Mouse (Mus musculus) hindbrain, embryonic 13.5 days (tissue): ENCODE results near the gene Gpr35. TPM values are rescaled to one million over a fixed set of nuclear protein-coding genes. Genes with fewer than 3 reads are reported as not detected.
A peak's percentile ranks its signal among the peaks of the same experiment; 100 is the strongest.
"Not testable (repeated sequence)": the region's sequence is repeated elsewhere in the genome, so short reads cannot be mapped to it uniquely, and the experiment has no call there.

Experiments
- ATAC-seq: fragments of 200-750 bp; cut with Nextera tagmentation; 2 replicates; pipeline ENCODE4 v1.8.0; 2017; ENCODE audit warnings: moderate TSS enrichment; ENCODE audit not compliant: low FRiP score
- H3K27ac ChIP-seq: fragments of 300-500 bp; sonication (generic); 2 replicates; pipeline ENCODE4 v1.5.1; 2015; ENCODE audit warnings: inconsistent platforms, mild to moderate bottlenecking, moderate library complexity
- H3K27me3 ChIP-seq: fragments of 300-500 bp; sonication (generic); 2 replicates; pipeline ENCODE4 v1.6.1; 2015; ENCODE audit warnings: mild to moderate bottlenecking, inconsistent platforms
- H3K36me3 ChIP-seq: fragments of 300-500 bp; sonication (generic); 2 replicates; pipeline ENCODE4 v1.6.1; 2015; ENCODE audit warnings: mild to moderate bottlenecking, inconsistent platforms
- H3K4me1 ChIP-seq: fragments of 300-500 bp; sonication (generic); replicated peaks from 2 replicates; pipeline ENCODE4 v1.6.1; 2015; ENCODE audit warnings: inconsistent platforms
- H3K4me2 ChIP-seq: fragments of 300-500 bp; sonication (generic); 2 replicates; pipeline ENCODE4 v1.6.1; 2015; ENCODE audit warnings: inconsistent platforms, mild to moderate bottlenecking, moderate library complexity
- H3K4me3 ChIP-seq: fragments of 300-500 bp; sonication (generic); 2 replicates; pipeline ENCODE4 v1.5.1; 2015; ENCODE audit warnings: mild to moderate bottlenecking, inconsistent platforms
- H3K9ac ChIP-seq: fragments of 300-500 bp; sonication (generic); 2 replicates; pipeline ENCODE4 v1.6.1; 2015; ENCODE audit warnings: mild to moderate bottlenecking, inconsistent platforms
- H3K9me3 ChIP-seq: fragments of 300-500 bp; sonication (generic); 2 replicates; pipeline ENCODE4 v1.6.1; 2016; ENCODE audit warnings: inconsistent platforms
- WGBS: fragments of 180-500 bp; shearing (Covaris S2); methylation state at CpG from one replicate; pipeline ENCODE4 v1.1.7; 2015; 5-methylcytosine and 5-hydroxymethylcytosine counted together
- polyA plus RNA-seq: library from polyadenylated mRNA; unstranded; fragments of >200 nt; fragmentation: Nextera tagmentation; extraction: Ambion mirVana; gene quantifications from 2 replicates; pipeline ENCODE4 v1.2.1, GENCODE M21; 2015

The Gpr35 gene
- polyA plus RNA-seq, 1 experiment from 2014 or later, result 0.39 TPM

GRCm38 (mm10) chr1:92935054-92935962 is 15.4 kb upstream of the Gpr35 start:
- Histone ChIP-seq H3K4me1 (peaks cover 33% of the 10 kb centered on the region), H3K27ac (peak overlapping the region; percentile 99), H3K27me3 (0 out of 2 replicates have a peak, but pooled peaks cover 6% of the 10 kb centered on the region), H3K4me2 (peak overlapping the region; percentile 64), H3K9me3 (no peaks in the 10 kb centered on the region), H3K36me3 (peaks cover 29% of the 10 kb centered on the region), H3K4me3 (peak overlapping the region; percentile 88), H3K9ac (peak overlapping the region; percentile 91)
- 18% methylated on average over 10 of the region's 10 CpGs for WGBS
- ATAC-seq, result no peak

- no peaks in the 10 kb centered on the region for H3K9me3 ChIP-seq
- H3K27ac ChIP-seq, result 0 out of 2 replicates have a peak overlapping the region, but pooled peaks have one; percentile 23
- H3K36me3 ChIP-seq, result peaks cover 35% of the 10 kb centered on the region
- ATAC-seq, result no peak
- H3K27me3 ChIP-seq, result 0 out of 2 replicates have a peak, but pooled peaks cover 5% of the 10 kb centered on the region
- peak overlapping the region; percentile 64 for H3K4me2 ChIP-seq
- H3K4me1 ChIP-seq, result peaks cover 33% of the 10 kb centered on the region
- H3K4me3 ChIP-seq, result peak overlapping the region; percentile 88
- H3K9ac ChIP-seq, result peak overlapping the region; percentile 91
- 41% methylated on average over 2 of the region's 2 CpGs for WGBS
Measured at GRCm38 (mm10) chr1:92935977-92936376, 14.7 kb upstream of the Gpr35 start.

- no peaks in the 10 kb centered on the region for H3K9me3 ChIP-seq
- H3K36me3 ChIP-seq, result peaks cover 40% of the 10 kb centered on the region
- peaks cover 33% of the 10 kb centered on the region for H3K4me1 ChIP-seq
- H3K27ac ChIP-seq, result no peak overlapping the region
- H3K27me3 ChIP-seq, result 0 out of 2 replicates have a peak, but pooled peaks cover 5% of the 10 kb centered on the region
- H3K9ac ChIP-seq, result peak overlapping the region; percentile 91
- peak overlapping the region; percentile 64 for H3K4me2 ChIP-seq
- 55% methylated on average over 3 of the region's 3 CpGs for WGBS
- peak overlapping the region; percentile 88 for H3K4me3 ChIP-seq
- no peak for ATAC-seq
Measured at GRCm38 (mm10) chr1:92936467-92936866, 14.2 kb upstream of the Gpr35 start.

GRCm38 (mm10) chr1:92937797-92938196 is 12.9 kb upstream of the Gpr35 start:
- Histone ChIP-seq H3K9me3 (no peaks in the 10 kb centered on the region), H3K36me3 (peaks cover 53% of the 10 kb centered on the region), H3K4me3 (no peak overlapping the region), H3K27me3 (no peaks in the 10 kb centered on the region), H3K4me2 (no peak overlapping the region), H3K4me1 (peaks cover 33% of the 10 kb centered on the region), H3K9ac (no peak overlapping the region), H3K27ac (no peak overlapping the region)
- WGBS, result 95% methylated on average over 3 of the region's 3 CpGs
- ATAC-seq, result no peak

GRCm38 (mm10) chr1:92939746-92940145 is 10.9 kb upstream of the Gpr35 start:
- Histone ChIP-seq H3K9ac (no peak overlapping the region), H3K27ac (no peak overlapping the region), H3K36me3 (peaks cover 72% of the 10 kb centered on the region), H3K27me3 (no peaks in the 10 kb centered on the region), H3K4me1 (peaks cover 25% of the 10 kb centered on the region), H3K4me3 (no peak overlapping the region), H3K4me2 (no peak overlapping the region), H3K9me3 (no peaks in the 10 kb centered on the region)
- no peak for ATAC-seq
- WGBS, result 96% methylated on average over 4 of the region's 4 CpGs

- no peak for ATAC-seq
- Histone ChIP-seq H3K4me1 (no peaks in the 10 kb centered on the region), H3K4me3 (no peak overlapping the region), H3K9ac (no peak overlapping the region), H3K27me3 (no peaks in the 10 kb centered on the region), H3K36me3 (peaks cover 99% of the 10 kb centered on the region), H3K9me3 (no peaks in the 10 kb centered on the region), H3K27ac (no peak overlapping the region), H3K4me2 (no peak overlapping the region)
- WGBS, result 93% methylated on average over 19 of the region's 19 CpGs
Measured at GRCm38 (mm10) chr1:92943219-92943989, 7.3 kb upstream of the Gpr35 start.

- ATAC-seq, result no peak
- Histone ChIP-seq H3K4me2 (no peak overlapping the region), H3K4me3 (no peak overlapping the region), H3K36me3 (peaks cover 75% of the 10 kb centered on the region), H3K9ac (no peak overlapping the region), H3K9me3 (no peaks in the 10 kb centered on the region), H3K4me1 (no peaks in the 10 kb centered on the region), H3K27me3 (no peaks in the 10 kb centered on the region), H3K27ac (no peak overlapping the region)
- 96% methylated on average over 3 of the region's 3 CpGs for WGBS
Measured at GRCm38 (mm10) chr1:92947966-92948365, 2.7 kb upstream of the Gpr35 start.

- no peak overlapping the region for H3K9ac ChIP-seq
- no peak for ATAC-seq
- no peaks in the 10 kb centered on the region for H3K27me3 ChIP-seq
- no peaks in the 10 kb centered on the region for H3K9me3 ChIP-seq
- WGBS, result 64% methylated on average over 6 of the region's 6 CpGs
- peaks cover 60% of the 10 kb centered on the region for H3K36me3 ChIP-seq
- no peak overlapping the region for H3K4me3 ChIP-seq
- no peaks in the 10 kb centered on the region for H3K4me1 ChIP-seq
- H3K4me2 ChIP-seq, result no peak overlapping the region
- no peak overlapping the region for H3K27ac ChIP-seq
Measured at GRCm38 (mm10) chr1:92949426-92949825, 1.2 kb upstream of the Gpr35 start.

- 77% methylated on average over 2 of the region's 2 CpGs for WGBS
- H3K4me2 ChIP-seq, result no peak overlapping the region
- H3K4me1 ChIP-seq, result 0 out of 2 replicates have a peak, but pooled peaks cover 3% of the 10 kb centered on the region
- no peak for ATAC-seq
- H3K9me3 ChIP-seq, result no peaks in the 10 kb centered on the region
- no peak overlapping the region for H3K27ac ChIP-seq
- H3K36me3 ChIP-seq, result peaks cover 19% of the 10 kb centered on the region
- H3K27me3 ChIP-seq, result no peaks in the 10 kb centered on the region
- no peak overlapping the region for H3K9ac ChIP-seq
- no peak overlapping the region for H3K4me3 ChIP-seq
Measured at GRCm38 (mm10) chr1:92953641-92954040, 3.0 kb downstream of the Gpr35 start.

- H3K4me2 ChIP-seq, result peak overlapping the region; percentile 39
- not testable (repeated sequence) for H3K4me1 ChIP-seq, H3K9me3 ChIP-seq, H3K4me3 ChIP-seq, H3K27ac ChIP-seq, H3K27me3 ChIP-seq, H3K36me3 ChIP-seq, H3K9ac ChIP-seq
- WGBS, result 13% methylated on average over 11 of the region's 11 CpGs
- 0 out of 2 replicates have a peak, but pooled peaks have one; percentile 39 for ATAC-seq
Measured at GRCm38 (mm10) chr1:92956571-92957335, 6.1 kb downstream of the Gpr35 start.

- no peak overlapping the region for H3K9ac ChIP-seq
- WGBS, result 81% methylated on average over 1 of the region's 1 CpGs
- no peak for ATAC-seq
- no peaks in the 10 kb centered on the region for H3K9me3 ChIP-seq
- H3K4me1 ChIP-seq, result 0 out of 2 replicates have a peak, but pooled peaks cover 3% of the 10 kb centered on the region
- no peak overlapping the region for H3K27ac ChIP-seq
- no peak overlapping the region for H3K4me3 ChIP-seq
- H3K27me3 ChIP-seq, result no peaks in the 10 kb centered on the region
- no peak overlapping the region for H3K4me2 ChIP-seq
- no peaks in the 10 kb centered on the region for H3K36me3 ChIP-seq
Measured at GRCm38 (mm10) chr1:92958999-92959398, 8.3 kb downstream of the Gpr35 start.

- whole genome bisulfite sequencing, result 84% methylated on average over 6 of the region's 6 CpGs
- not testable (repeated sequence) for H3K27ac ChIP-seq, H3K36me3 ChIP-seq
Measured at GRCm38 (mm10) chr1:92970791-92971190, 20.1 kb downstream of the Gpr35 start.

More at GRCm38 (mm10) chr1:92970791-92971190, 20.1 kb downstream of the Gpr35 start:
- ATAC-seq, H3K9me3 ChIP-seq, H3K4me3 ChIP-seq, H3K4me1 ChIP-seq, H3K27me3 ChIP-seq, H3K9ac ChIP-seq, H3K4me2 ChIP-seq: not testable (repeated sequence)
